Mouse (Mus musculus) 3T3-L1 (cell line): ENCODE measurements around the gene Mtnr1b.
A peak's percentile ranks its signal among the peaks of the same experiment; 100 is the strongest.

Source experiments
- DNase-seq: peaks from one replicate; pipeline ENCODE4 v3.0.0-alpha.2; 2015; ENCODE audit warnings: low read depth, low spot score

Gene Mtnr1b

GRCm38 (mm10) chr9:15802413-15803027 lies 71.8 kb downstream of the Mtnr1b start:
- peak; percentile 2 for DNase-seq

- DNase-seq, result no peak
These were observed 74.0 kb downstream of the Mtnr1b start for GRCm38 (mm10) chr9:15800402-15800801.

- no peak for DNase-seq
These were observed 79.9 kb downstream of the Mtnr1b start for GRCm38 (mm10) chr9:15794408-15794807.

- DNase-seq, result no peak
These were observed 82.3 kb downstream of the Mtnr1b start for GRCm38 (mm10) chr9:15792076-15792475.

DNA sequence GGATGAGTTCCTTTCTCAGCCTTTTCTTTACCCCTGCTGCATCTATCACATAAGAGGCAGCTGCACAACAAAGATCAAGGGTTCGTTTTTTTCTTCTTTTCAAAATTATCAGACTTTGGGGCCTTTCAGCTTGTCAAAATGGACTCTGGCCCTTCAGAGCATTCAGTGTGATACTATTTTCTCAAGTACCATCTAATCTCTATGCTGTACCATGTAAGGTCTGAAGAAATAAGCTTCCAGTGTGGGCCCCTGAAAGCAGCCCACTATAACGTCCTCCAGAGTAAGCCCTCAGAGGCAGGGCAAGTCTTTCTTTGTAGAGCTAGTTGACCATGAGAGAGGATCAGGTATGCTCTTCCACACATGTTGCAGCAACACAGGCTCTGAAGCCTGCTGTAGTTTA lies 87.7 kb downstream of the Mtnr1b start:
- DNase-seq, result no peak

DNA sequence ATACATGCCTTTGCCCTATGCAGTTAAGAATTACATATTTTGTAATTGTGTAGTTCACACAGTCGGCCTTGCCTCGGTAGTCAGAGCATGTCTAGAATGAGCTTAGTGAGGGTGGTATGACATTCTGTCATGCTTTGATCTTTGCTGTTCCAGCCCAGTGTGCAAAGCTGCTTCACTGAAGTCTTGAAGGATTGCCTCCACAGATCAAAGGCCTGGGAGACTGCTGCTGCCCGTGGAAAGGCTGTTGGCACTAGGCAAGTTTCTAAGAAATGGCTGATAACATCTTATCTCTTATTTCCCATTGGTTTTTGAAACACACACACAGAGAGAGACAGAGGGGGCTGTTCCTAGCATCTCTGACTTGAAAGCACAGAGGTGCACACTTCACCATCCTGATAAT lies 88.2 kb downstream of the Mtnr1b start:
- DNase-seq, result no peak

DNA sequence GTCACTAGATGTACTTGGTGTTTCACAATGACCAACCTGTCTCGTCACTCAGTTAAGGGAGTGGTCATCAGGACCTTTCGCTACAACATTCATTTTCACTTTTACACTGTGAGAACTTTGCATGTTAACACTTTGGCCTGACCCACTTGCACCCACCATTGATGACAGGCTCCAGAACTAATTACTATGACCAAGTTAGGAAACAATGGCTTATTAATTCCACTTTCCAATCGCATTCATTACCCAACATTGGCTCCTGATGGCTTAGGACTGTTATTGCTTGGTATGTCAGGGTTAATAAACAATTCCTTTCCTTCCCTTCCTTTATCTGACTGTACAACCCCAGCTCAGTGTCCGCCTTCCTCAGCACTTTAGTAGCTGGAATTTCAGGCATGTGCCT lies 92.4 kb downstream of the Mtnr1b start:
- no peak for DNase-seq

DNA sequence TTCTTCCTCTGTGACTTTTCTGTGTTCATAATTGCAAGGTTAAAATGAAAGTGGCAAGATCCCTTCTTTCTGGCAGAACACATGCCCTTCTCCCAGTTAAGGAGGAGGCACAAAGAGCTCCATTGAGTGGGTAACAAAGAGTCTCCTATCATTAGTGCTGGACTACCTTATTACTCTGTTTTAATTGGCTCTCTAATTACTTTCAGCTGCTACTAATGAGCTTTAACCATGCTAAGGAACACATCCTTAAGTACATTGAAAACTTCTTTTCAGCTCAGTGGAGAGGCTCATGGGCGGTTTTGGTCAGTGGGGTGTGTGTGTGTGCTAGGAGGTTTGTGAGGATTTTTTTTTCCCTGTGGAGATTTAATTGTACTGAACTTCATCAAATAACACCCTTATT lies 99.4 kb downstream of the Mtnr1b start:
- no peak for DNase-seq
